Mouse (Mus musculus): Measurements from ENCODE around the gene Foxp1. TPM values are rescaled to one million over a fixed set of nuclear protein-coding genes. Genes with fewer than 3 reads are reported as not detected.

Gene Foxp1
- total RNA-seq, 2 experiments from 2014 or later: 10.1 to 15.8 TPM

GRCm38 (mm10) chr6:99027542-99028160 lies 494.9 kb downstream of the Foxp1 start:
- peak; percentile 30 for DNase-seq (ENCODE audit: low spot score)

- no peak for DNase-seq (ENCODE audit: low spot score)
Observed at GRCm38 (mm10) chr6:99026635-99027541, 495.6 kb downstream of the Foxp1 start.

DNA sequence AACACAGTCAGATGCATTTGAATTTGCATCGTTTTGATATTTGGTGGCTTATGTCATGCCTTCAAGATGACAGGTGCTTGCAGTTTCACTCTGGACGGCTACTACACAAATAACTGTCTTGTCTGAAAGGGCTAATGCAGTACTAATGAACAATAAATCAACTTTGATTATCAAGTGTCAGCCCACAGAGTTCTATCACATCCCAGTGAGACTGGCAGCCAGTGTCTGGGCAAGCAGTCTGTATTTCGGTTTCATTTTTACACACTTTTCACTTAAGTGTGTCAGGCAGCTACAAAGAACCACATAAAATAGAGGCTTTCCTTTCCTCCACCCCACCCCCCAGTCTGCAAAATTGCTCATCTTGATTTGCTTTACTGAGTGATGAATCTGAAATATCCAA lies 496.5 kb downstream of the Foxp1 start:
- DNase-seq (ENCODE audit: low spot score): no peak

GRCm38 (mm10) chr6:99024588-99024987 lies 497.9 kb downstream of the Foxp1 start:
- DNase-seq (ENCODE audit: low spot score): no peak

GRCm38 (mm10) chr6:99020570-99021444 lies 501.7 kb downstream of the Foxp1 start:
- no peak for DNase-seq (ENCODE audit: low spot score)

DNA sequence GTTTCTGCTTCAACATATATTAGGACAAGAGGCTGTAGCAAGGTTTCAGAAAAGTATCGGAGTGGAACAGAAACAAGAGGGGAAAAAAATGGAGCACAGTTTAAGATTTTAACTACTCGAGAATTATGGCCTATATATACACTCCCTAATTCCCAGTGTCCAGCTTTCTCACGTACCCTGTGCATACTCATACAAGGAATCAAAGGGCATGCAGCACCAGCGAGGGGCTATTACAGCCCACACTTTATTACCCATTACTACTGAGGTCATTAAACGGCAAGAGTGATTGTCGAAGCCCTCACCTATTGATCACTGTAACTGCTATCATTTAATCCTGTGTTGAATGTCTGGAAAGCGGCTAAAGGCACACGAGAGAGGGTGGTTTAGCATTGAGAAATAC lies 502.8 kb downstream of the Foxp1 start:
- no peak for DNase-seq (ENCODE audit: low spot score)

GRCm38 (mm10) chr6:99019266-99019665 lies 503.3 kb downstream of the Foxp1 start:
- no peak for DNase-seq (ENCODE audit: low spot score)

GRCm38 (mm10) chr6:99013866-99014502 lies 508.5 kb downstream of the Foxp1 start:
- DNase-seq (ENCODE audit: low spot score): no peak

DNA sequence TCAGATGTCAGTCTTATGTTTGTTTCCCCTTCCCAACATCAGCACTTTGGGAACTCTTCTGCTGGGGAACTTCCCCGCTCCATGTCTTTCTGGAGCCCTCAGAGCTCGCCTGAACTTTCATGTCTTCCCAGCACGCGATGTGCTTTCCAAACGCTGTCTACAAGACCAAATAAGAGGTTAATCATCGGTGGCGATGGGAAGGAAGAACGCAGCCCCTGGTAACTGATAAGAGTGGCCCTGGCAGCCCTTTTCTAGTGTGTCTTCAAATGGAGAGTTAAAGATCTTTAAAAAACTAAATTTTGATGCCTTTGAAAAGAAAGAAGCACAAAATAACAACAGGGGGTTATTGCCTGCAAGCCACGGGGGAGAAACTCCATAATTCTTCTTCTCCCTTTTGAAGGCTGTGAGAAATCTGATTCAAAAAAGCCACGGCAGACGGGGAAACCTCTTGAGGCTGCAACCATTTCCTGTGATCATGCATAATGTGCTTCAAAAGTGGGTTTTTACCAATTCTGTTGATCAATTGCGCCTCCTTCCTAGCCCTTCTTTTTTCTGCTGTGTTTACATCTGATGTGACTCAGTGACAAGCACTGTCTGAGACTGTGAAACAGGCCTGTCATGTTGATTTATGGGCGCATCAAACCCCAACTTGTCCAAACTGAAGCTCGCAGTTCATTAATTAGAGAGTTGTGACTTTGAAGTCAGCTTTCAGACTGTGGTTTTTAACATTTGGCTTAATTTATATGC lies 509.2 kb downstream of the Foxp1 start:
- no peak for DNase-seq (ENCODE audit: low spot score)

DNA sequence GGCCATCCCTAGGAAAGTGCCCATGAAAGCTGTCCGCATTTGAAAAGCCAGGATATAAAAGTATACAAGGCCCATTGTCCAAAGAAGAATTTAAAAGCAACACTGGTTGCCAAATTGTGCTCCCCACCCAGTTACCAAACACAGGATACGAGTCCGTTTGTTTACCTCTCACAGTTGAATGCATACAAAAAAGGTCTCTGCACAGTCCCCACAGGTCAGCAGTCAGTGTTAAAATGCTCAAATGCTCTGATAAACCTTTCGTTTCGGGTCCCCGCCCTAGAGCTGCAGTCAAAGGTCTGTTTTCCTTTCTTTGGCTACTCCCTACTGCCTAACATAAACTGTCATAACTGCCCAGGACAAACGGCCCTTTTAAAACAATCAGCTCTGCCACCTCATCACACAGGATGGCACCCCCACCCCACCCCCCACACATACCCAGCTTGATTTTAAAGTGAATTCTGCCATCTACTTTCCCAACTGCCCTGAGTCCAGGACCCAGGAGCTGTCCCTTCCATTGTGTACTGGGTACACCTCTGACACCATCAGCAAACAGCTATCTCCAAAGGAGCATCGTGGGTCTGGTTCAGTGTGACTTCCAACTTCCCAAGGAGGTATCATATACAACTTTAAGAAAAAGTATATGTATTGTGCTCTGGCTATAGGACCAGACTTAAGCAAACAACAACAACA lies 510.5 kb downstream of the Foxp1 start:
- no peak for DNase-seq (ENCODE audit: low spot score)

- DNase-seq (ENCODE audit: low spot score): no peak
Observed at GRCm38 (mm10) chr6:99009771-99010170, 512.8 kb downstream of the Foxp1 start.

GRCm38 (mm10) chr6:99008565-99008964 lies 514.0 kb downstream of the Foxp1 start:
- no peak for DNase-seq (ENCODE audit: low spot score)

- no peak for DNase-seq (ENCODE audit: low spot score)
Observed at GRCm38 (mm10) chr6:99007542-99007941, 515.0 kb downstream of the Foxp1 start.

DNA sequence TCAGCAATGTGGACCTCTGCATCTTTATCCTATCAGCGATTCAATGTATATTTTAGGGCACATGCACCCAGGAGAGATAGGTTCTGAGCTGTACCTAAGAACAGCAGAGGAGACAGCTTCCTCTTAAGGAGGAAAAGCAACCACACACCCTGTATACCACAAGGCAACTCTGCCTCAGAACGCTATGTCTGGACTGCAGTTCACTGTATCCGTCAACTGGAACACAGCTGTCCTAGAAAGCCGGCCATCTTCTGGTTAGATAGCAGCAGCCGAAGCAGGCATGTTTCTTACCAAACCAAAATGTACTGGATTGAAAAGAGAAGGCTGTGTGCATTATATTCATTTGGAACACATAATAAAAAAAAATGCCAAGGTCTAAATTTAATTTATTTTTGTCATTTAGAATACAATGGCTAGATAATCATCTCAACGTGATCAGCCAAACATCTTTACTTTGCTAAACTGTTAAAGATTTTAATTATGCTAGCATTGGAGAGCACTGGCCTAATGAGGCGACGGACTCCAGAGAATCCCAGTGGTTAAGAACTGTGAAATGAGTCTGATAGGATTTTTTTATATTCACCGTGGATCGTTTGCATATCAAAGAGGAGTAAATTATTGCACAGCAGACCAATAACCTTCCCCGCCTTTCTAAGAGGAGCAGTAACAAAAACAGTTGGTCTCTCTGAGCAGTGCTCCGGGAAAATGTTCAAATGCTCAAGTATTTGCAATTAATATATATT lies 518.1 kb downstream of the Foxp1 start:
- no peak for DNase-seq (ENCODE audit: low spot score)

DNA sequence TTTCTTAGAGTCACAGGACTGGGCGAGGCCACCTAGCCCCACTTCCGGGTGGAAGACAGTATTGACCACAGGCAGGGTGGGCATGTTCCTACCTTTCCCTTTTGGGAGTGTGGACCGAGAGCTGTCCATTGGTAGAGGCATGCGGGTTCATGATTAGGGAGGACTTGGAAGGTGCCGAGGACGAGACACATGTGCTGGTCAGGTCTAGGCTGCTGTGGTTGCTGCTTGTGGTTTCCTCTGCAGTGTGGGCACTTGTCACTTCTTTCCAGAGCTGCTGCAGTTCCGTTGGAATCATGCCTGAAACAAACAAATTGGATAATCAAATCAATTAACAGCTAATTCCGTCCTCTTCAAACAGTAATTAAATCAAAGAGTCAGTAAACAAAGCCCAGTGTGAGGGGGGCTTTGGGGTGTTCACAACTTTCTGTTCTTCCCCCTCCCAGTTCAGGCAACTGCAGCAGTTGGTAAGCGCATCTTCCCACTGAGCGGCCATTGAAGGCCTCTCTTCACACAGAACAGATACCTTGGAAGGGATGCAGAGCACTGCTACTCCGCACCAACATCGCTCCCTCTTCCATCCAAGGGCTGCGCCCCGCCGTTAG lies 519.3 kb downstream of the Foxp1 start:
- DNase-seq (ENCODE audit: low spot score): no peak

GRCm38 (mm10) chr6:99001637-99002036 lies 520.9 kb downstream of the Foxp1 start:
- no peak for DNase-seq (ENCODE audit: low spot score)

- DNase-seq (ENCODE audit: low spot score): peak; percentile 52
Observed at GRCm38 (mm10) chr6:98998971-98999932, 523.3 kb downstream of the Foxp1 start.

- peak; percentile 77 for DNase-seq (ENCODE audit: low spot score)
Observed at GRCm38 (mm10) chr6:98997742-98998141, 524.8 kb downstream of the Foxp1 start.
